Mouse (Mus musculus) ES-Bruce4 (cell line): ENCODE measurements around the gene Fhl2. TPM values are rescaled to one million over a fixed set of nuclear protein-coding genes. Genes with fewer than 3 reads are reported as not detected.

Experiments used
- H3K27ac ChIP-seq: 2 replicates; pipeline ENCODE4 v1.5.1; 2012; ENCODE audit warnings: low read length, inconsistent platforms; ENCODE audit not compliant: insufficient read depth
- H3K27me3 ChIP-seq: 2 replicates; pipeline ENCODE4 v1.6.1; 2012; ENCODE audit warnings: mild to moderate bottlenecking, low read length, inconsistent platforms; ENCODE audit not compliant: control insufficient read depth, poor library complexity, insufficient read depth, severe bottlenecking
- H3K36me3 ChIP-seq: 2 replicates; pipeline ENCODE4 v1.6.1; 2012; ENCODE audit warnings: inconsistent platforms, mild to moderate bottlenecking, low read length, moderate library complexity; ENCODE audit not compliant: control insufficient read depth, poor library complexity, insufficient read depth, severe bottlenecking
- H3K4me1 ChIP-seq: one replicate; pipeline ENCODE4 v1.8.1; 2011; ENCODE audit warnings: low read length; ENCODE audit not compliant: control insufficient read depth, insufficient read depth
- H3K4me3 ChIP-seq: 2 replicates; pipeline ENCODE4 v1.5.1; 2011; ENCODE audit warnings: low read depth, mild to moderate bottlenecking, low read length
- H3K9ac ChIP-seq: 2 replicates; pipeline ENCODE4 v1.6.1; 2012; ENCODE audit warnings: low read depth, mild to moderate bottlenecking, inconsistent platforms; ENCODE audit not compliant: poor library complexity, severe bottlenecking
- H3K9me3 ChIP-seq: replicated peaks from 2 replicates; pipeline ENCODE4 v1.6.1; 2012; ENCODE audit warnings: mild to moderate bottlenecking, low read length, inconsistent platforms; ENCODE audit not compliant: control insufficient read depth, poor library complexity, insufficient read depth, severe bottlenecking
- CTCF ChIP-seq: IDR thresholded peaks from one replicate; pipeline ENCODE4 v1.8.1; 2011; ENCODE audit warnings: low read depth, low read length
- EP300 ChIP-seq: IDR thresholded peaks from 2 replicates; pipeline ENCODE4 v1.6.1; 2011; ENCODE audit warnings: low read depth, low read length; ENCODE audit not compliant: insufficient read depth
- POLR2A ChIP-seq: IDR thresholded peaks from one replicate; pipeline ENCODE4 v1.8.1; 2011; ENCODE audit warnings: low read length; ENCODE audit not compliant: insufficient read depth
- polyA plus RNA-seq: library from polyadenylated mRNA; stranded (reverse); fragments of >200 nt; gene quantifications from 2 replicates; pipeline ENCODE4 v1.2.4, GENCODE M21; 2011; ENCODE audit warnings: low read depth; ENCODE audit not compliant: missing spikeins, insufficient read depth, insufficient read length

Gene Fhl2
- polyA plus RNA-seq, 1 experiment = 11.6 TPM

DNA sequence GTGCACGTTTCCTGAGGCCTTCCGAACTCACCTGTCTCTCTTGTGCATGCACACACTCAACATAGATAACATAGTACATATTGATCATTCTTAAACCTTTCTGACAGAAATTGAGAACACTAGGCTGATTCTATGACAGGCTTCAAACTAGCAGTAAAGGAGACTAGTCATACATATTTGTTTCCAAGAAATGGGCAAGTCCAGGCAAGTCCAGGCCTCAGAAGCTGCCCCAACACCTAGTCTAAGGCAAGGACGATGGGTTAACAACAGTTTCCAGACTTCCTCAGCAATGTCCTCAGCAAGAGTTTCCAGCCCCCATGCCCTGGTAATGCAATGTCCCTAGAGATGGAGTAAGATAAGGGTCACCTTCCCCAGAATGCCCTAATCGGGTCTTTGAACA, 53.0 kb downstream of the Fhl2 start:
- Histone ChIP-seq H3K27me3 (no peaks in the 10 kb centered on the region), H3K4me1 (no peaks in the 10 kb centered on the region), H3K27ac (no peak overlapping the region), H3K9ac (no peak overlapping the region), H3K36me3 (no peaks in the 10 kb centered on the region), H3K9me3 (no peaks in the 10 kb centered on the region; the same call in 1 of the 2 replicates), H3K4me3 (no peak overlapping the region)
- no peak for TF ChIP-seq POLR2A
- no peak for TF ChIP-seq EP300
- TF ChIP-seq CTCF = no peak

GRCm38 (mm10) chr1:43143284-43143683, 53.5 kb downstream of the Fhl2 start:
- Histone ChIP-seq H3K4me1 (no peaks in the 10 kb centered on the region), H3K9ac (no peak overlapping the region)
- peak; percentile 7 for TF ChIP-seq CTCF
- no peak for TF ChIP-seq POLR2A

DNA sequence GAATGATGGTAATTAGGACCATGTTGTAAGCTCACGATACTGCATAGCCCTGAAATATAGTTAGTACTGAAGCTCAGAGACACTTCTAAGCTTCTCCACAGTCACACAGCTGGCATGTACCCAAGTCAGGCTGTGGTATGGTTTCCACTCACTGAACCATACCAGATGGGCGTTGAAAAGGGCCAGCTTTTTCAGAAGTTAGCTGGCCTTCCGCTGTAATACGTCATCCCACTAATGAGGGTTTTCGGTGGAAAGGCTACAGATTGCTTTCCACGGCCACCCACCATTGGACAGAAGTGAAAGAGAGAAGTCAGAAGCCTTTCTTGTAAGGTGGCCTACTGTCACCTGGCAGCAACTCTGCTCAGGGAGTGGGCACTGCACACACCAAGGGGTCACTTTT, 53.9 kb downstream of the Fhl2 start:
- Histone ChIP-seq H3K9me3 (no peaks in the 10 kb centered on the region; the same call in 1 of the 2 replicates), H3K27ac (no peak overlapping the region), H3K27me3 (no peaks in the 10 kb centered on the region), H3K4me3 (no peak overlapping the region), H3K9ac (no peak overlapping the region), H3K36me3 (no peaks in the 10 kb centered on the region), H3K4me1 (no peaks in the 10 kb centered on the region)
- TF ChIP-seq POLR2A (no peak), CTCF (no peak), EP300 (no peak)

More at GRCm38 (mm10) chr1:43143284-43143683, 53.5 kb downstream of the Fhl2 start:
- Histone ChIP-seq H3K27ac (no peak overlapping the region), H3K36me3 (no peaks in the 10 kb centered on the region), H3K4me3 (no peak overlapping the region), H3K9me3 (no peaks in the 10 kb centered on the region; the same call in 1 of the 2 replicates), H3K27me3 (no peaks in the 10 kb centered on the region)

DNA sequence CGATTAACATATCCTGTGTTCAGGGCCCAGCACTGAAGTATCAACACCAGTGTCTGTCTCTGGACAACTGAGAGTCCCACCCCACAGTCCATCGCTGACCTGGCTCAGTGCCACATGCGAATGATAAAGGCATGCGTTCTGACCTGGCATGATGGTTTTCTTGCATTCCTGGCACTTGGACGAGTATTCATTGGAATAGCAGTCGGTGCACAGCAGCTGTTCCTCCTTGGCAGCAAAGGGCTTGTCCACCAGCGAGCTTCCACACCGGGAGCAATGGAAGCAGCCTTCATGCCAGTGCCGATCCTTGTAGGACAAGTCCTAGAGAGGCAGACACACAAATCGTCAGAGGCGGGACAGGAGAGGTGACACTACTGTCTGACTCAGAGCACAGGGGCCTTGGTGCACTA, 55.2 kb downstream of the Fhl2 start:
- H3K36me3 ChIP-seq = no peaks in the 10 kb centered on the region
- no peak overlapping the region for H3K9ac ChIP-seq
- TF ChIP-seq CTCF = no peak
- no peak for TF ChIP-seq POLR2A
- no peak for TF ChIP-seq EP300
- H3K4me3 ChIP-seq = no peak overlapping the region
- H3K27ac ChIP-seq = no peak overlapping the region
- H3K27me3 ChIP-seq = no peaks in the 10 kb centered on the region
- H3K4me1 ChIP-seq = no peaks in the 10 kb centered on the region
- H3K9me3 ChIP-seq = no peaks in the 10 kb centered on the region; the same call in 1 of the 2 replicates

GRCm38 (mm10) chr1:43139587-43140266, 57.1 kb downstream of the Fhl2 start:
- Histone ChIP-seq H3K9ac (no peak overlapping the region), H3K4me3 (no peak overlapping the region), H3K36me3 (no peaks in the 10 kb centered on the region), H3K4me1 (no peaks in the 10 kb centered on the region), H3K9me3 (no peaks in the 10 kb centered on the region; the same call in 1 of the 2 replicates), H3K27me3 (no peaks in the 10 kb centered on the region), H3K27ac (no peak overlapping the region)
- TF ChIP-seq EP300 (no peak), CTCF (peak; percentile 92), POLR2A (no peak)

GRCm38 (mm10) chr1:43138268-43138812, 58.4 kb downstream of the Fhl2 start:
- TF ChIP-seq CTCF = peak; percentile 70
- TF ChIP-seq EP300 = no peak
- no peaks in the 10 kb centered on the region for H3K4me1 ChIP-seq
- no peak overlapping the region for H3K4me3 ChIP-seq
- no peak overlapping the region for H3K9ac ChIP-seq
- H3K27me3 ChIP-seq = no peaks in the 10 kb centered on the region
- H3K27ac ChIP-seq = no peak overlapping the region
- no peaks in the 10 kb centered on the region for H3K36me3 ChIP-seq
- no peaks in the 10 kb centered on the region for H3K9me3 ChIP-seq
